Mouse (Mus musculus): Measurements from ENCODE around the gene Nub1.

DNA sequence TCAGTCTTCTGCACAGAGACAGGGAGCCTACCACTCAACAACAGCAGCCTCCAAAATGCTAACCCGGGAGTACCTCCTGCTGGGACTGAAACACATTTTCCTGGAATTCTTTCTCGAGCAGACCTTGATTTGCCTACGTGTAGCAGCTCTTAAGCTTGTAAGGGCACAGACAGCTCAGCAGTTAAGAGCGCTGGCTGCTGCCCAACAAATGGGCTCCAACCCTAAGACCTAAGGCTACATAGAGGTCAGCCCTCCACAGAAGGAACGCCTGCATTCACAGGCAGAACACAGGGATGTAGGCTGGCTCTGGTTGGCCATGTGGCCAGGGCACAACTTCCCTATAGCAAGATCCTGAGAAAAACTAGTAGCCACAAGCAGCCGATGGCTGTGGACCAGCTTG lies 40.6 kb downstream of the Nub1 start:
- TF ChIP-seq EP300 (IDR thresholded peaks at IDR 0.05): no peak
- TF ChIP-seq CTCF (IDR thresholded peaks at IDR 0.05): no peak
